Mouse (Mus musculus): ENCODE measurements at regions not wholly inside any gene's neighbourhood (a gene's known extent, or its start where the extent isn't known, plus 50 kb on each side); places are given as distances from the start of the nearest gene placed in this dataset.

GRCm38 (mm10) chr15:11590542-11591116 lies 191.2 kb upstream of the Tars start:
- TF ChIP-seq EP300 (optimal IDR thresholded peaks at IDR 0.05) = no peak
- peak; percentile 80 for TF ChIP-seq CTCF (IDR thresholded peaks at IDR 0.05; ENCODE audit: low read depth)

All from stomach, postnatal 0 days (tissue).